Mouse (Mus musculus): ENCODE measurements at regions not wholly inside any gene's neighbourhood (a gene's known extent, or its start where the extent isn't known, plus 50 kb on each side); places are given as distances from the start of the nearest gene placed in this dataset.

DNA sequence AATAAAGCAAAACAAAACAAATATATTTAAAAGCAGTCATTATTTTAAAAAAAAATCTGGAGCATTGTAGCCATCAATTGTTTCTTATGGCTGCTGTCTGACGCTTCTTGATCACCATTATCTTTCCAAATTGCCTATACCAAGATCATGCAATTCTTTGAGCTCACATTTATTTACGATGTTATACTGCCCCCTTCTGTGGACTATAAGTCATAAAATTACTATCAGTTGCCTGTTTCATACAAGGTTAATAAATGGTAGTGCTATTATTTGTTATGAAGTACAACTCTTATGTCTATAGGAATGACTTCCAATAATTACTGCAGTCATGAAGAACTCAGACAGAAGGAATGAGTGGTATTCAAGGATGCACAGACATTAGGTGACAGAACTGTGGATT, 57.3 kb upstream of the Eda2r start:
- DNase-seq (ENCODE audit: low spot score), result no peak
- H3K27ac ChIP-seq, result no peak overlapping the region
- no peaks in the 10 kb centered on the region for H3K9me3 ChIP-seq (replicated peaks)
- WGBS, result 54% methylated on average over 2 of the region's 2 CpGs
- no peaks in the 10 kb centered on the region for H3K27me3 ChIP-seq (ENCODE audit: low read depth, poor library complexity, severe bottlenecking)
- H3K36me3 ChIP-seq, result no peaks in the 10 kb centered on the region
- H3K4me3 ChIP-seq, result no peak overlapping the region
- H3K4me1 ChIP-seq, result no peaks in the 10 kb centered on the region

DNA sequence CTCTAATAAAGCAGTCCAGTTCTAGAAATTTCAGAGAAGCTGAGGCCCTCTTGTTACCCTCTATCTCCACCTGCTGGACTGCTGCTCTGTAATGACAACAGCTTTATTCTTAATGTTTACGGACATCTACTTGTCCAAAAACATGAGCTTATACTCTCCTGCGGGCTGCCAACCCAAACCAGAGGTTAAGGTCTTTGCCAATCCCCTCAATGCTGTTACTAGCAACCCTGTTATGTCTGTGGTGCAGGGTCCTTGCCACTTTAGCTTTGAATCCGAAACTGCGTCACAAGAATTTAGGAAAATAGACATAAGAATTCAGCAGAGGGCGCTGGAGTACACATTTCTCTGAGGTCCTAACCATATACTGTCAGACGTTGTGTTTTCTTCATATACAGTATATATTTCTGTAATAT, 54.4 kb upstream of the Eda2r start:
- Histone ChIP-seq H3K27ac (no peak overlapping the region), H3K9me3 (replicated peaks) (no peaks in the 10 kb centered on the region), H3K27me3 (ENCODE audit: low read depth, poor library complexity, severe bottlenecking) (0 out of 2 replicates have a peak, but pooled peaks cover 6% of the 10 kb centered on the region), H3K36me3 (no peaks in the 10 kb centered on the region), H3K4me3 (peak overlapping the region; percentile 42), H3K4me1 (no peaks in the 10 kb centered on the region)
- peak; percentile 41 for DNase-seq (ENCODE audit: low spot score)
- 16% methylated on average over 6 of the region's 6 CpGs for WGBS

Data from limb, embryonic 10.5 days (tissue).